Mouse (Mus musculus): ENCODE data around the gene Plch2. TPM values are rescaled to one million over a fixed set of nuclear protein-coding genes. Genes with fewer than 3 reads are reported as not detected.

Gene Plch2
- total and polyA plus RNA-seq, 3 experiments, result 0.85 to 1.1 TPM; not detected in 1

- DNase-seq (ENCODE audit: low read depth, low spot score), result no peak
- no peak overlapping the region for H3K9ac ChIP-seq (ENCODE audit: control insufficient read depth, low read depth, low read length, poor library complexity, severe bottlenecking)
- H3K9me3 ChIP-seq (replicated peaks; ENCODE audit: insufficient read depth, low read length), result no peaks in the 10 kb centered on the region
- H3K4me1 ChIP-seq (ENCODE audit: control insufficient read depth in 1 of 2, insufficient read depth in 2 of 2, low read length in 2 of 2), result no peaks in the 10 kb centered on the region
- no peak overlapping the region for H3K4me3 ChIP-seq (ENCODE audit: control insufficient read depth in 1 of 2, insufficient read depth in 1 of 2, low read depth in 2 of 2, low read length in 2 of 2)
- H3K27me3 ChIP-seq (ENCODE audit: control insufficient read depth in 1 of 2, insufficient read depth in 2 of 2, low read length in 2 of 2), result no peaks in the 10 kb centered on the region
- no peak for TF ChIP-seq BHLHE40 (IDR thresholded peaks at IDR 0.05; ENCODE audit: borderline replicate concordance, low read depth, low read length)
- no peak for TF ChIP-seq RCOR1 (IDR thresholded peaks at IDR 0.05; ENCODE audit: low read depth, low read length)
- TF ChIP-seq POLR2AphosphoS2 (IDR thresholded peaks at IDR 0.05; ENCODE audit: low read length), result no peak
- TF ChIP-seq ZMIZ1 (IDR thresholded peaks at IDR 0.05; ENCODE audit: low read depth, low read length), result no peak
- no peak for TF ChIP-seq EP300 (IDR thresholded peaks at IDR 0.05; ENCODE audit: low read depth in 1 of 2, low read length in 2 of 2)
- H3K27ac ChIP-seq (ENCODE audit: control insufficient read depth, low read depth, low read length), result no peak overlapping the region
- H3K79me2 ChIP-seq (ENCODE audit: control insufficient read depth, insufficient read depth, low read length, poor library complexity), result no peaks in the 10 kb centered on the region
- no peaks in the 10 kb centered on the region for H3K36me3 ChIP-seq (ENCODE audit: control insufficient read depth in 1 of 2, insufficient read depth in 2 of 2, low read length in 2 of 2)
Observed at GRCm38 (mm10) chr4:155097452-155097851, 40.9 kb upstream of the Plch2 start.

- TF ChIP-seq ZC3H11A (IDR thresholded peaks at IDR 0.05; ENCODE audit: low read depth, low read length) (no peak), ZMIZ1 (IDR thresholded peaks at IDR 0.05; ENCODE audit: low read depth, low read length) (no peak)
- Histone ChIP-seq H3K4me3 (ENCODE audit: control insufficient read depth in 1 of 2, insufficient read depth in 1 of 2, low read depth in 2 of 2, low read length in 2 of 2) (no peak overlapping the region), H3K27me3 (ENCODE audit: control insufficient read depth in 1 of 2, insufficient read depth in 2 of 2, low read length in 2 of 2) (no peaks in the 10 kb centered on the region), H3K9ac (ENCODE audit: control insufficient read depth, low read depth, low read length, poor library complexity, severe bottlenecking) (no peak overlapping the region), H3K79me2 (ENCODE audit: control insufficient read depth, insufficient read depth, low read length, poor library complexity) (no peaks in the 10 kb centered on the region), H3K27ac (ENCODE audit: control insufficient read depth, low read depth, low read length) (no peak overlapping the region), H3K36me3 (ENCODE audit: control insufficient read depth in 1 of 2, insufficient read depth in 2 of 2, low read length in 2 of 2) (no peaks in the 10 kb centered on the region), H3K9me3 (replicated peaks; ENCODE audit: insufficient read depth, low read length) (no peaks in the 10 kb centered on the region), H3K4me1 (ENCODE audit: control insufficient read depth in 1 of 2, insufficient read depth in 2 of 2, low read length in 2 of 2) (no peaks in the 10 kb centered on the region)
- no peak for DNase-seq (ENCODE audit: low read depth, low spot score)
Observed at GRCm38 (mm10) chr4:155095967-155096366, 39.4 kb upstream of the Plch2 start.

- Histone ChIP-seq H3K79me2 (ENCODE audit: control insufficient read depth, insufficient read depth, low read length, poor library complexity) (no peaks in the 10 kb centered on the region), H3K27ac (ENCODE audit: control insufficient read depth, low read depth, low read length) (no peak overlapping the region), H3K4me3 (ENCODE audit: control insufficient read depth in 1 of 2, insufficient read depth in 1 of 2, low read depth in 2 of 2, low read length in 2 of 2) (no peak overlapping the region), H3K9ac (ENCODE audit: control insufficient read depth, low read depth, low read length, poor library complexity, severe bottlenecking) (no peak overlapping the region), H3K36me3 (ENCODE audit: control insufficient read depth in 1 of 2, insufficient read depth in 2 of 2, low read length in 2 of 2) (no peaks in the 10 kb centered on the region), H3K27me3 (ENCODE audit: control insufficient read depth in 1 of 2, insufficient read depth in 2 of 2, low read length in 2 of 2) (no peaks in the 10 kb centered on the region), H3K4me1 (ENCODE audit: control insufficient read depth in 1 of 2, insufficient read depth in 2 of 2, low read length in 2 of 2) (no peaks in the 10 kb centered on the region), H3K9me3 (replicated peaks; ENCODE audit: insufficient read depth, low read length) (no peaks in the 10 kb centered on the region)
- DNase-seq (ENCODE audit: low read depth, low spot score), result peak; percentile 88
- TF ChIP-seq MAX (IDR thresholded peaks at IDR 0.05; ENCODE audit: low read length) (no peak), RAD21 (IDR thresholded peaks at IDR 0.05; ENCODE audit: low read depth, low read length) (no peak; the same call in none of the 2 replicates), ETS1 (IDR thresholded peaks at IDR 0.05; ENCODE audit: low read depth, low read length) (no peak), USF1 (IDR thresholded peaks at IDR 0.05; ENCODE audit: low read depth, low read length) (no peak), TCF12 (IDR thresholded peaks at IDR 0.05; ENCODE audit: low read depth, low read length) (0 out of 2 replicates have a peak, but pooled peaks have one; percentile 5), TAL1 (IDR thresholded peaks at IDR 0.05; ENCODE audit: low read length) (no peak), ELF1 (IDR thresholded peaks at IDR 0.05; ENCODE audit: low read depth, low read length) (no peak), USF2 (IDR thresholded peaks at IDR 0.05; ENCODE audit: borderline replicate concordance in 1 of 2, insufficient read depth in 1 of 2, low read depth in 1 of 2, low read length in 2 of 2) (no peak), TBP (IDR thresholded peaks at IDR 0.05; ENCODE audit: low read depth, low read length) (no peak), POLR2A (IDR thresholded peaks at IDR 0.05; ENCODE audit: control insufficient read depth in 1 of 2, insufficient read depth in 1 of 2, low read depth in 1 of 2, low read length in 2 of 2, poor library complexity in 1 of 2) (no peak), SMC3 (IDR thresholded peaks at IDR 0.05; ENCODE audit: low read depth, low read length) (peak; percentile 100), MXI1 (IDR thresholded peaks at IDR 0.05; ENCODE audit: low read depth, low read length) (peak; percentile 22; the same call in 1 of the 2 replicates), CHD2 (IDR thresholded peaks at IDR 0.05; ENCODE audit: low read length) (no peak), ZNF384 (IDR thresholded peaks at IDR 0.05; ENCODE audit: low read depth, low read length) (no peak; the same call in 1 of the 2 replicates), MYC (IDR thresholded peaks at IDR 0.05; ENCODE audit: low read depth, low read length) (0 out of 2 replicates have a peak, but pooled peaks have one; percentile 58), MAZ (IDR thresholded peaks at IDR 0.05; ENCODE audit: low read depth, low read length) (no peak), GATA1 (IDR thresholded peaks at IDR 0.05; ENCODE audit: low read depth, low read length) (no peak), JUND (IDR thresholded peaks at IDR 0.05; ENCODE audit: low read depth, low read length) (no peak; the same call in 1 of the 2 replicates), KAT2A (conservative IDR thresholded peaks at IDR 0.05; ENCODE audit: low read depth, low read length) (no peak), CHD1 (IDR thresholded peaks at IDR 0.05; ENCODE audit: low read depth, low read length) (no peak), SIN3A (IDR thresholded peaks at IDR 0.05; ENCODE audit: low read length) (peak; percentile 39; the same call in 1 of the 2 replicates)
Observed at GRCm38 (mm10) chr4:155095238-155095900, 38.8 kb upstream of the Plch2 start.
